Mouse (Mus musculus) macrophage (primary cell): Measurements from ENCODE around the gene Ncoa7. TPM values are rescaled to one million over a fixed set of nuclear protein-coding genes. Genes with fewer than 3 reads are reported as not detected.
"Not testable (repeated sequence)": the region's sequence is repeated elsewhere in the genome, so short reads cannot be mapped to it uniquely, and the experiment has no call there.

Experiments used
- H3K27ac ChIP-seq: fragments of 350-480 bp; formaldehyde crosslinking; 2 replicates; pipeline ENCODE4 v1.9.0; 2021
- H3K36me3 ChIP-seq: fragments of 350-480 bp; formaldehyde crosslinking; 2 replicates; pipeline ENCODE4 v1.9.0; 2021; ENCODE audit errors: inconsistent target
- H3K4me3 ChIP-seq: fragments of 350-480 bp; formaldehyde crosslinking; 2 replicates; pipeline ENCODE4 v1.9.0; 2021; ENCODE audit errors: inconsistent target
- H3K79me2 ChIP-seq: fragments of 350-480 bp; formaldehyde crosslinking; 2 replicates; pipeline ENCODE4 v1.9.0; 2021; ENCODE audit errors: inconsistent target
- WGBS: methylation state at CpG from one replicate; pipeline ENCODE4 v1.1.7; 2026; ENCODE audit warnings: inconsistent platforms; ENCODE audit not compliant: missing documents; 5-methylcytosine and 5-hydroxymethylcytosine counted together
- polyA plus RNA-seq: library from polyadenylated mRNA; stranded (reverse); fragments of 250-400 nt; gene quantifications from 3 replicates; pipeline ENCODE4 v1.2.4, GENCODE M21; 2018; ENCODE audit warnings: inconsistent platforms

The Ncoa7 gene
- polyA plus RNA-seq, 1 experiment from 2014 or later = 25.4 TPM

DNA sequence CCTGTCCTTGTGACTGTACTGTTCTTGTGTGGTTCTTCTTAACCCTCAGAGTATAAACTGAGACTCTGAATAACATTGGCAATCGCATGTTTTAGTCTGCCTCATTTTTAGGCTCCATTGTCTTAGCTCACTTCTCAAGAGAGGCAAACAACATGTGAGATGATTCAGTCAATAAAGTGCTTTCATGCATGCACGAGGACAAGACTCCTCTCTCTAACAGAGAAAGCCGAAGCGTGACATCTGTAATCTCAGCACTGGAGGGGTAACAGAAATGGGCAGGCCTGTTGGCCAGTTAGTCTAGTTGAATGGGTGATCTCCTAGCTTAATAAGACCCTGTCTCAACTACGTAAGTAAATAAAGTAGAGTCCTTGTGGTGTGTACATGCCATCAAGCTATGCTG lies 95.1 kb downstream of the Ncoa7 start:
- Histone ChIP-seq H3K36me3 (peaks cover 9% of the 10 kb centered on the region; the same call in 1 of the 2 replicates), H3K27ac (no peak overlapping the region), H3K79me2 (no peaks in the 10 kb centered on the region), H3K4me3 (no peak overlapping the region)
- 97% methylated on average over 5 of the region's 5 CpGs for WGBS

DNA sequence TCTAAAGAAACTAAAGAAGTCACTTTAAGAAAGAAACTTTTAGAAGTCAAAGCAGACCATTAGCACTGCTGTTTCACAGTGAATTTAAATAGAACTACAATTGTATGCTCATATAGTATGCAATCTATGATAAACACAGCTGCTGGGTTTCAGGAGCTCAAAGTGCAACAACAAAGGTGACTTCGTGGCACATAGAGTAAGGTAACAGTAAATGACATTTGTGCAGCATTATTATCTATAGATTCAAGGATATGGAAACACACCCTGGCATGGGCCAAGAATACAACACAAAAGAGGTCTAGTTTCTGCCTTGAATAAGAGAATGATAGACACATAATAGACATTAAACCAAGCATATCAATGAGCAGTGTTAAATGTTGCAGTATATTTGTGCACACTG lies 100.5 kb downstream of the Ncoa7 start:
- no peak overlapping the region for H3K4me3 ChIP-seq
- H3K79me2 ChIP-seq = no peaks in the 10 kb centered on the region
- 100% methylated on average over 1 of the region's 1 CpGs for WGBS
- H3K27ac ChIP-seq = no peak overlapping the region
- H3K36me3 ChIP-seq = peaks cover 27% of the 10 kb centered on the region; the same call in 1 of the 2 replicates

DNA sequence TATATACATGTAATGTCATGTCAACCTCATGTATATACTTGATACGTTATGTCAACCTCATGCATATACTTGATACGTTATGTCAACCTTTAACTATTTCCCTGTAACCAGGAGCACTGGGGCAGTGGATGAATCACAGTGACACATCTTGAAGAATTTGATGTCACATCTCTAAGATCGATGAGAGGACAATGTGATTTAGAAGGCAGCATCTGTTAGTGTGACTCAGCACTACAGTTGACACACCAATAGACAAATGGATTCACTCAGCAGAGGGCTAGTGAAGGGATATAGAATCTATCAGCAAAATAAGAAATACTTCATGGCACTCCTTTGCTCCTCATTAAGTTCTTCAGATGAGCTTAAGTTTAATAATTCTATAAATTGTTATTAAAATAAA lies 116.3 kb downstream of the Ncoa7 start:
- H3K36me3 ChIP-seq = peaks cover 28% of the 10 kb centered on the region
- no peak overlapping the region for H3K4me3 ChIP-seq
- 94% methylated on average over 3 of the region's 3 CpGs for WGBS

DNA sequence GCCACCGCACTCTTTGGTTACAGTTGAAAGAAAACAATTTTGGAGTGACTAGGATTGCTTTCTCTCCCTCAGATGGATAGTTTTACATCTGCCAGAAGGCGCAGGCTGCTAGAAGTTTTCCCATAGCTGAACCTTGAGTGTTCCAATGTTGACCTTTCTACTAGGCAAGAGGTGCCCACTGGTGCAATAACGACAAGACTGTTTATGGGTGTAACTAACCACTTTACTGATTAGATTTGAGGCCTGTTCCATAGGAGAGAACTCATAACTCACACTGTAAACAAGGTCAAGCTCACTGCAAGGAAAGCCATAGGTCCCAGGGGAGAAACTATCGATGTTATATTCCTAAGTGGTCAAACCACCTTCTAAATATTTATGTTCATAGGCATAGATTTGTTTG lies 119.7 kb downstream of the Ncoa7 start:
- Histone ChIP-seq H3K36me3 (no peaks in the 10 kb centered on the region), H3K27ac (no peak overlapping the region), H3K79me2 (no peaks in the 10 kb centered on the region), H3K4me3 (no peak overlapping the region)
- WGBS = 97% methylated on average over 3 of the region's 4 CpGs

More for the DNA sequence above, 116.3 kb downstream of the Ncoa7 start:
- H3K79me2 ChIP-seq = no peaks in the 10 kb centered on the region
- H3K27ac ChIP-seq = no peak overlapping the region

DNA sequence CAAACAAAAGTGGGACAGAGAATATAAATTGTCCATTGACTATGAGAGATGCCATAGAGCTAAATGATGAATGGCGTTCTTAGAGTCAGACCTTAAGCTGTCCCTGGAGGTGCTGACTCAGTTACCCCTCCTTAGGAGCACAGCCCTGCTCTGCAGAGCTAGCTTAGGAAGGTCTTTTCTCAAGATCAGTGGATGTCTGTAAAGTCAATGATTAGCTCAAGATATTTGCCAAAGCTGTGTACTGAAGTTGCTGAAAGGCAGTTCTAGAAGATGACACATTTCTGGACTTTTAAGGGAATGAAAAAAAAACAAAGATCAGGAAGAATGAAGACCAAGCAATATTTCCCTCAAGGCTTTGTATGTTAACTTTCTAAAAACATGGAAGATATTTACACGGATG lies 123.4 kb downstream of the Ncoa7 start:
- H3K79me2 ChIP-seq = no peaks in the 10 kb centered on the region
- no peak overlapping the region for H3K27ac ChIP-seq
- H3K36me3 ChIP-seq = no peaks in the 10 kb centered on the region
- 93% methylated on average over 2 of the region's 2 CpGs for WGBS
- no peak overlapping the region for H3K4me3 ChIP-seq

DNA sequence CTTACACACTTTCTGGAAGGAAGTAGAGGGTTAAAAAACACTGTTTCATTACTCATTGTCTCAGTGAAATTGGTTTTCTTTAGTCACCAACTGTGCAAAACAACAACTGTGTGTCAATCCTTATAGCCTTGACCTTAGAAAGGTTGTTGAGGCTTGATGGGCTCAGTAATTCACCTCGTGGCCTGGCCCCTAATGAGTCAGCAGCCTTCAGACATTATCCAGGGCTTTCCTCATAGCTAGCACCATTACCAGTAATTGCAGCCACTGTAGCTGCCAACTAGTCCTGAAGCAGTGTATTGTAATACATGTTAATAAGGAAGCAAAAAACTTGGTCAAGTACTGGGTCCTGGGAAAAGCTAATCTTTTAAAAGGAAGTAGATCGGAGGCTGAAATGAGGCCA lies 125.1 kb downstream of the Ncoa7 start:
- Histone ChIP-seq H3K36me3 (no peaks in the 10 kb centered on the region), H3K4me3 (no peak overlapping the region), H3K27ac (no peak overlapping the region), H3K79me2 (no peaks in the 10 kb centered on the region)
- 66% methylated on average over 2 of the region's 2 CpGs for WGBS

DNA sequence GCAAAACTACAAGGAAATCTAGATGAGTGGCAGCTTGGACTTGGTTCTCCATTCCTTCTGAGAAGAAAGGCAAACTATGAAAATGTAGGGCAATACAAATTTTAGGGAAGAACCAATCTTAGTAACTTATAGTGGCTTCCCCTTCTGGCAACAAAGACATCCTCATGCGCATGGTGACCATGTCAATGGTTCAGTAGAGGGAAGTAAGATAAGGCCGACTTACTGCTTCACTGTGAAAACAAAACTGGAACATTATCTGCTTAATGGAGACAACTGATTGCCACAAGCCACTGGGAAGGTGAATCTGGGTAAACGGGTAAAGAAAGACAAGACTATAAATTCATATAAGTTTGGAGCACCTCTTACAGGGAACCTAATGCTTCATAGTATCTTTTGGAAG lies 128.3 kb downstream of the Ncoa7 start:
- Histone ChIP-seq H3K4me3 (no peak overlapping the region), H3K27ac (no peak overlapping the region), H3K79me2 (no peaks in the 10 kb centered on the region), H3K36me3 (no peaks in the 10 kb centered on the region)
- 9% methylated on average over 3 of the region's 3 CpGs for WGBS

DNA sequence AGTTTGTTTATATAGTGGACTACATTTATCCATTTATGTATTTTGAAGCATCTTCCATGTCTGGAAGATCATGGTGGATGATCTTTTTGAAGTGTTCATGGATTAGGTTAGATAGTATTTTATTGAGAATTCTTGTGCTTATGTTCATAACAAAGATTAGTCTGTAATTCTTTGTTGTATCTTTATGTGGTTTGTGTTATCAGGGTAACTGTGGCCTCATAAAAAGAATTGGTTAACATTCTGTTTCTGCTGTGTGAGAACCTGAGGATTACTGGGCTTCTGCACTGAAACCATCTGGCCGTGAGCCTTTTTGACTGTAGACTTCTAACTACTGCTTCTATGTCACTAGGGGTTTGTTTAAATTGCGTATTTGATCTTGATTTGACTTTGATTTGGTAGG lies 136.5 kb downstream of the Ncoa7 start:
- no peaks in the 10 kb centered on the region for H3K36me3 ChIP-seq
- H3K27ac ChIP-seq = no peak overlapping the region
- H3K79me2 ChIP-seq = no peaks in the 10 kb centered on the region
- no peak overlapping the region for H3K4me3 ChIP-seq
- WGBS = 100% methylated on average over 2 of the region's 2 CpGs

DNA sequence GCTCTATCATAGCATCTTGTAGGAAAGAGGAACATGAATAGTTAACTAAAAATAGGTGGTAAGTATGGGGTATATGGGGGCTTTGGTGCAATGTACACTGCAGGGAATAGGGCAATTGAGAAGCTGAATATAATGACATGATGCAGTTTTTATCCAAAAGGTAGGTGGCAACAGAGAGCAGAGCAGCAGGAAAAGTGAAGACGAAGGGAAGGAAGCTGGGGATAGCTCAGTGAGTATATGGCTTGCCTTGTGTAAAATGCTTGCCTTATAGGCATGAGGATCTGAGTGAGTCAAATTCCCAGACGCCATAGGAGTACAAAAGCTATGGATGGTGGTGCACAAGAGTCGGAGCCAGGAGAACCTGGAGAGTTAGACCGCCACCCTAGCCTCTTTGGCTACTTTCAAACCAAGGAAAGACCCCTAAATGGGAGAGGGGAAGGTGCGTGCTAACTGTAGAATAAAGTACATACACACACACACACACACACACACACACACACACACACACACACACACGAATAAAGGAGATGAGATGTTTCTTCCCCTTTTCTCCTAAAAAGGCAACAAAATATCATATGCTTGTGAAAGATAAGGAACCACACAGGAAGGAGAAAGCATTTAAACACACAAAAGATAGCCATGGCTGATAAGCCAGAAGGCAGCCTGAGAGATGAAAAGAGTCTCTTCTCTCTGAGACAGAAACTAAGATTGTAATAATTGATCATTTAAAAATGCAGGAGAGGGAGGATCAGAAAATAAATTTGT lies 142.4 kb downstream of the Ncoa7 start:
- WGBS = 41% methylated on average over 4 of the region's 6 CpGs
- Histone ChIP-seq H3K4me3 (no peak overlapping the region), H3K36me3 (peaks cover 5% of the 10 kb centered on the region; the same call in 1 of the 2 replicates), H3K27ac (no peak overlapping the region), H3K79me2 (no peaks in the 10 kb centered on the region)

DNA sequence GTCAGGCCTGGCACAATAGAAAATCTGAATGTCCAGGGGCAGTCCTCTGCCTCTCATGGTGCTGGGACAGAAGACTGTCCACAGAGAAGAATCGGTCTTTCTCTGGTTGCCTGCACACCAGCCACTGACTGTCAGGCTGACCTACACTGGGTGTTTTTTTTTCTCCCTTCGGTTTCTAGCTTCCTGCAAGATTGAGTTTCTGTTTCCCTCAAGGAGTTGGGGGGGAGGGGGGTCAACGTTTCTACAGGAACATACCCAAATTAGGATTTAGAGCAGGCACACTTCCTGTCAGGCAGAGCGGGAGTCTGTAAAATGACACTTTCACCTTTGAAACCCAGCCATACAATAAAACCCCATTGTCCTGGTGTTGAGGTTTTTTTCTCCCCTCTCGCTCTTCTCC lies 147.5 kb downstream of the Ncoa7 start:
- peak overlapping the region; percentile 24; the same call in 1 of the 2 replicates for H3K27ac ChIP-seq
- peaks cover 27% of the 10 kb centered on the region for H3K36me3 ChIP-seq
- peak overlapping the region; percentile 36 for H3K4me3 ChIP-seq
- peaks cover 10% of the 10 kb centered on the region; the same call in 1 of the 2 replicates for H3K79me2 ChIP-seq
- WGBS = 7% methylated on average over 5 of the region's 5 CpGs

DNA sequence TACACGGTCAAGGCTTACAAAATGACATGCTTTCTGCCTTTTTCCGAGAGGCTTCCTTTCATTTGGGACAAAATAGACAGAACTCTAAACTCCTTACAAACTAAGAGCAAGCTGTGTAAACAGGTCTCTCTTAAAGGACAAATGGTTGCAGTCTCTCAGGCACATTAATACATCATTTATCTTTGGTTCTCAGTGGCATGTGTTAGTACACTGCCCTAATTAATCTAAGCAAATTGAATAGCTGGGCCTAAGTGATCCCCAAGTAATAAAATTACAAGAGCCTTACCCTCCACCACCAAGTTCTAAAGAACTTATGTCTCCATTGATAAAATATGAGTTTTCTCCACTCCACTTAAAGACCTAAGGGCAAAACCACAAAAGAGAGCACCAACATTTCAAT lies 155.4 kb downstream of the Ncoa7 start:
- H3K79me2 ChIP-seq = no peaks in the 10 kb centered on the region
- H3K36me3 ChIP-seq = peaks cover 62% of the 10 kb centered on the region
- no peak overlapping the region for H3K4me3 ChIP-seq
- 83% methylated on average over 2 of the region's 2 CpGs for WGBS
- H3K27ac ChIP-seq = no peak overlapping the region

DNA sequence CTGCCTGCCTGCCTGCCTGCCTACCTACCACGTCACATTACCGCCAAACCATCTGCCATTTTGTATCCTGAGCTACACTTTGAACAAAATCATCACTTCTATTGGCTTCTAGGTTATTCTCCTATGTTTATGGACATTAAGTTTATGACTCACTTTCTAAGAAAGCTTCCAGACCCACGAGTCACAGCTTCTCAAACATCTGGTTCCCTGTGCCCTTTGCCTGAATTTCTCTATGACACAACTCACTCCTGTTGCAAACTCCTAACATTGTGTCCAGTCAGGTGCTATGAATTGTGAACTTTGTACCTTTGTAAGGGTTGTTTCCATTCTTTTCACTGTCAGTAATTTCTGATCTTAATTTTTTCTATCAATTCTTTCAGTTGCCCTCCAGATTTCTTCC lies 164.9 kb downstream of the Ncoa7 start:
- 94% methylated on average over 3 of the region's 3 CpGs for WGBS

DNA sequence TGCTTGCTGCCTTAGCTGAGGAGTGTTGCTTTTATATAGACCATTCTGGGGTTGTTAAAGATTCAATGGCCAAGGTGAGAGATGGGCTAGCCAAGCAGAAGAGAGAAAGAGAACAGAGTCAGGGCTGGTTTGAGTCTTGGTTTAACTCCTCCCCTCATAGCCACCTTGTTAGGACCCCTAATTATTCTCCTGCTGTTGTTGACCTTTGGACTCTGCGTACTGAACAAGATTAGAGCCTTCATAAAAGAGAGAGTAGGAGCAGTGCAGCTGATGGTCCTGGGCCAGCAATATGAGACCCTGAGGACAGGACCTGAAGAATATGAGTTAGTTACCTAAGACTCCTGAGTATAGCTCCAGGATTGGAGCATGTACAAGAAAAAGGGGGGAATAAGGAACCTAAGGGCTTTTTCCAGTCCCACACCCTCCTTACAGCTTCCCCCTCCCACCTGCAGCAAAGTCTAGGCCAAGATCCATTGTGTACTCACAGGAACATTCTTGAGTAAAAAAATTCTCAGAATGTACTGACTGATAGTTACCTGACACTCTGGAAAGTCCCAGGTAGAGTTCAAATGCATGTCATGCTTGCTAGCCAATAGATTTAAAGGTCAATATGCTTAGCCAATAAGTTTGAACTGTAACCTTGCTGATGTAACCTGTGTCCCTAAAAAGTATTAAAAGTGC lies 166.5 kb downstream of the Ncoa7 start:
- WGBS = 100% methylated on average over 1 of the region's 1 CpGs
- not testable (repeated sequence) for H3K79me2 ChIP-seq, H3K4me3 ChIP-seq, H3K27ac ChIP-seq, H3K36me3 ChIP-seq

More for the DNA sequence above, 164.9 kb downstream of the Ncoa7 start:
- Histone ChIP-seq H3K36me3 (no peaks in the 10 kb centered on the region), H3K4me3 (no peak overlapping the region), H3K79me2 (no peaks in the 10 kb centered on the region), H3K27ac (no peak overlapping the region)

DNA sequence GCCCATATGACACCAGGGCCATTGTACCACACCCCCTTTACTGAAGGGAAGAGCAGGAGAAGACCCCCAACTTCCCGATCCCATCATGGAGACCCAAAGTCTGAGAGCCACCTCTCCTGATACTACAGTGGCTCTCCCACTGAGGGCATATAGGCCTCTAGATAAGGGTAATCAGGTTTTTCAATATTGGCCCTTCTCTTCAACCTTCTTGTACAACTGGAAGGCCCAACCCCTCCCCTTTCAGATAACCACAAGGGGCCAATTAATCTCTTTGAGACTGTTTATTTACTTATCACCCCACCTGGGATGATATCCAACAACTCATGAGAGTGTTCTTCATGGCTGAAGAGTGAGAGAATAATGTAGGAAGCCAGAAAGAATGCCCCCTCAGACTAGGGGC lies 170.4 kb downstream of the Ncoa7 start:
- WGBS = 90% methylated on average over 1 of the region's 1 CpGs
- Histone ChIP-seq H3K4me3 (no peak overlapping the region), H3K79me2 (no peaks in the 10 kb centered on the region), H3K36me3 (no peaks in the 10 kb centered on the region), H3K27ac (no peak overlapping the region)

DNA sequence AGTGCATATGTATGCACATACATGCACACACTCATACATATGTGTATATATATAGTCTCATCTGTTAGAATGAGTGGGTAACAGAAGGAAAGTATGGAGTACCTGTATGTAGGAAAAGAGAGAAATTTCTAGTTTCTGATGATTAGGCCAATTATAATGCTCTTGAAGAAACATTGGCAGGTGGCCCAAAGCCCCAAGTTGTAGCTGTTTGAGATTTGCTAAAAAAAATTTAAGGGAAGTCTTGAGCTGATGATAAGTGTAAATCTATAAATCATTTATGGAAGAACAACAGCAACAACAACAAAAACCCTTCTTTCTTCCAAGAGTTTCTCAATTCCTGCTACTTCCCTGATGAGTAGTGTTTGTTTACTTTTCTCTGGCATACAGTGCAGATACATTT lies 173.1 kb downstream of the Ncoa7 start:
- H3K4me3 ChIP-seq = no peak overlapping the region
- H3K27ac ChIP-seq = no peak overlapping the region
- H3K79me2 ChIP-seq = no peaks in the 10 kb centered on the region
- no peaks in the 10 kb centered on the region for H3K36me3 ChIP-seq
